Mouse (Mus musculus): ENCODE results near the gene Epb42. TPM values are rescaled to one million over a fixed set of nuclear protein-coding genes. Genes with fewer than 3 reads are reported as not detected.

The Epb42 gene
- total and polyA plus RNA-seq, 2 experiments from 2014 or later, result 0.18 to 0.73 TPM

- Histone ChIP-seq H3K4me2 (ENCODE audit: low read depth, low read length) (no peak overlapping the region), H3K9me3 (ENCODE audit: low read length) (no peaks in the 10 kb centered on the region), H3K27ac (no peak overlapping the region), H3K4me3 (ENCODE audit: low read length) (no peak overlapping the region), H3K9ac (replicated peaks; ENCODE audit: low read length) (no peak overlapping the region), H3K4me1 (ENCODE audit: insufficient read depth, low read length) (no peaks in the 10 kb centered on the region), H3K27me3 (ENCODE audit: insufficient read depth, low read length) (no peaks in the 10 kb centered on the region), H3K36me3 (ENCODE audit: insufficient read depth, low read length) (no peaks in the 10 kb centered on the region)
- ATAC-seq (no peak), DNase-seq (ENCODE audit: low spot score) (no peak)
- TF ChIP-seq CTCF (IDR thresholded peaks at IDR 0.05; ENCODE audit: low read depth), result no peak
- 87% methylated on average over 2 of the region's 2 CpGs for WGBS
Observed at GRCm38 (mm10) chr2:121061315-121061714, 24.4 kb upstream of the Epb42 start.

- DNase-seq (ENCODE audit: low spot score) (no peak), ATAC-seq (no peak)
- Histone ChIP-seq H3K4me3 (ENCODE audit: low read length) (no peak overlapping the region), H3K36me3 (ENCODE audit: insufficient read depth, low read length) (no peaks in the 10 kb centered on the region), H3K4me1 (ENCODE audit: insufficient read depth, low read length) (no peaks in the 10 kb centered on the region), H3K9me3 (ENCODE audit: low read length) (no peaks in the 10 kb centered on the region), H3K27ac (no peak overlapping the region), H3K9ac (replicated peaks; ENCODE audit: low read length) (no peak overlapping the region), H3K4me2 (ENCODE audit: low read depth, low read length) (no peak overlapping the region), H3K27me3 (ENCODE audit: insufficient read depth, low read length) (no peaks in the 10 kb centered on the region)
- no peak for TF ChIP-seq CTCF (IDR thresholded peaks at IDR 0.05; ENCODE audit: low read depth)
- 78% methylated on average over 6 of the region's 6 CpGs for WGBS
Observed at GRCm38 (mm10) chr2:121057997-121058396, 21.1 kb upstream of the Epb42 start.

GRCm38 (mm10) chr2:121055915-121056314 is 19.0 kb upstream of the Epb42 start:
- Histone ChIP-seq H3K4me1 (ENCODE audit: insufficient read depth, low read length) (no peaks in the 10 kb centered on the region), H3K4me3 (ENCODE audit: low read length) (no peak overlapping the region), H3K27me3 (ENCODE audit: insufficient read depth, low read length) (no peaks in the 10 kb centered on the region), H3K36me3 (ENCODE audit: insufficient read depth, low read length) (no peaks in the 10 kb centered on the region), H3K9me3 (ENCODE audit: low read length) (no peaks in the 10 kb centered on the region), H3K4me2 (ENCODE audit: low read depth, low read length) (no peak overlapping the region), H3K9ac (replicated peaks; ENCODE audit: low read length) (no peak overlapping the region), H3K27ac (no peak overlapping the region)
- DNase-seq (ENCODE audit: low spot score) (no peak), ATAC-seq (no peak)
- TF ChIP-seq CTCF (IDR thresholded peaks at IDR 0.05; ENCODE audit: low read depth), result no peak
- WGBS, result 90% methylated on average over 6 of the region's 6 CpGs

- no peak for TF ChIP-seq CTCF (IDR thresholded peaks at IDR 0.05; ENCODE audit: low read depth)
- no peak overlapping the region for H3K4me2 ChIP-seq (ENCODE audit: low read depth, low read length)
- H3K27ac ChIP-seq, result no peak overlapping the region
- H3K9me3 ChIP-seq (ENCODE audit: low read length), result no peaks in the 10 kb centered on the region
- no peaks in the 10 kb centered on the region for H3K4me1 ChIP-seq (ENCODE audit: insufficient read depth, low read length)
- H3K4me3 ChIP-seq (ENCODE audit: low read length), result no peak overlapping the region
- no peaks in the 10 kb centered on the region for H3K36me3 ChIP-seq (ENCODE audit: insufficient read depth, low read length)
- H3K9ac ChIP-seq (replicated peaks; ENCODE audit: low read length), result no peak overlapping the region
- no peak for ATAC-seq
- WGBS, result 65% methylated on average over 2 of the region's 2 CpGs
- DNase-seq (ENCODE audit: low spot score), result no peak
- no peaks in the 10 kb centered on the region for H3K27me3 ChIP-seq (ENCODE audit: insufficient read depth, low read length)
Observed at GRCm38 (mm10) chr2:121054060-121054459, 17.2 kb upstream of the Epb42 start.

- Histone ChIP-seq H3K9ac (replicated peaks; ENCODE audit: low read length) (no peak overlapping the region), H3K4me2 (ENCODE audit: low read depth, low read length) (no peak overlapping the region), H3K9me3 (ENCODE audit: low read length) (no peaks in the 10 kb centered on the region), H3K27me3 (ENCODE audit: insufficient read depth, low read length) (no peaks in the 10 kb centered on the region), H3K36me3 (ENCODE audit: insufficient read depth, low read length) (no peaks in the 10 kb centered on the region), H3K4me1 (ENCODE audit: insufficient read depth, low read length) (no peaks in the 10 kb centered on the region), H3K27ac (no peak overlapping the region), H3K4me3 (ENCODE audit: low read length) (no peak overlapping the region)
- no peak for TF ChIP-seq CTCF (IDR thresholded peaks at IDR 0.05; ENCODE audit: low read depth)
- DNase-seq (ENCODE audit: low spot score) (no peak), ATAC-seq (no peak)
- 92% methylated on average over 5 of the region's 5 CpGs for WGBS
Observed at GRCm38 (mm10) chr2:121052176-121052575, 15.3 kb upstream of the Epb42 start.

GRCm38 (mm10) chr2:121045653-121046052 is 8.8 kb upstream of the Epb42 start:
- no peak for TF ChIP-seq CTCF (IDR thresholded peaks at IDR 0.05; ENCODE audit: low read depth)
- 67% methylated on average over 4 of the region's 4 CpGs for WGBS

GRCm38 (mm10) chr2:121041098-121041497 is 4.2 kb upstream of the Epb42 start:
- peak; percentile 63 for DNase-seq (ENCODE audit: low spot score)

More at GRCm38 (mm10) chr2:121045653-121046052, 8.8 kb upstream of the Epb42 start:
- H3K4me1 ChIP-seq (ENCODE audit: insufficient read depth, low read length), result no peaks in the 10 kb centered on the region
- H3K27ac ChIP-seq, result no peak overlapping the region
- H3K27me3 ChIP-seq (ENCODE audit: insufficient read depth, low read length), result no peaks in the 10 kb centered on the region
- H3K9me3 ChIP-seq (ENCODE audit: low read length), result no peaks in the 10 kb centered on the region
- no peak overlapping the region for H3K9ac ChIP-seq (replicated peaks; ENCODE audit: low read length)
- H3K36me3 ChIP-seq (ENCODE audit: insufficient read depth, low read length), result no peaks in the 10 kb centered on the region
- DNase-seq (ENCODE audit: low spot score) (no peak), ATAC-seq (no peak)
- H3K4me3 ChIP-seq (ENCODE audit: low read length), result no peak overlapping the region
- no peak overlapping the region for H3K4me2 ChIP-seq (ENCODE audit: low read depth, low read length)

More at GRCm38 (mm10) chr2:121041098-121041497, 4.2 kb upstream of the Epb42 start:
- Histone ChIP-seq H3K27ac (no peak overlapping the region), H3K9me3 (ENCODE audit: low read length) (no peaks in the 10 kb centered on the region), H3K36me3 (ENCODE audit: insufficient read depth, low read length) (no peaks in the 10 kb centered on the region), H3K9ac (replicated peaks; ENCODE audit: low read length) (no peak overlapping the region), H3K4me1 (ENCODE audit: insufficient read depth, low read length) (no peaks in the 10 kb centered on the region), H3K4me3 (ENCODE audit: low read length) (no peak overlapping the region), H3K27me3 (ENCODE audit: insufficient read depth, low read length) (no peaks in the 10 kb centered on the region), H3K4me2 (ENCODE audit: low read depth, low read length) (no peak overlapping the region)
- ATAC-seq, result no peak
- peak; percentile 70 for TF ChIP-seq CTCF (IDR thresholded peaks at IDR 0.05; ENCODE audit: low read depth)
- WGBS, result 43% methylated on average over 5 of the region's 5 CpGs
